Mouse (Mus musculus) layer of hippocampus, adult 11-12 months (tissue): ENCODE measurements at regions not wholly inside any gene's neighbourhood (a gene's known extent, or its start where the extent isn't known, plus 50 kb on each side); places are given as distances from the start of the nearest gene placed in this dataset.

Experiments used
- DNase-seq: peaks from one replicate; pipeline ENCODE4 v3.0.0; 2022; ENCODE audit warnings: low spot score

DNA sequence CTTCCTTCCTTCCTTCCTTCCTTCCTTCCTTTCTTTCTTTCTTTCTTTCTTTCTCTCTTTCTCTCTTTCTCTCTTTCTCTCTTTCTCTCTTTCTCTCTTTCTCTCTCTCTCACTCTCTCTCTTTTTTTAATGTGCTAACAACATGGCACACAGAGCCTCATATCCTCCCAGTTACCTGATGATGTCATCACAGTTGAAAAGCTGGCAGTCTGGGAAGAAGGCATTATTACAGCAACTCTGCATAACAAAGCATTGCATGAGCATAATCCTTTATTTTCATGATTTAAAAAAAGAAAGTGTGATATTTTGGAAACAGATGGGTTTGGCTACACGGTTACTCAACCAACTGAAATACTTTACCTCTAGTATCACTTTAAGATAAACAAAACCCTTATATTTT is 525.9 kb downstream of the Prkd1 start:
- no peak for DNase-seq

DNA sequence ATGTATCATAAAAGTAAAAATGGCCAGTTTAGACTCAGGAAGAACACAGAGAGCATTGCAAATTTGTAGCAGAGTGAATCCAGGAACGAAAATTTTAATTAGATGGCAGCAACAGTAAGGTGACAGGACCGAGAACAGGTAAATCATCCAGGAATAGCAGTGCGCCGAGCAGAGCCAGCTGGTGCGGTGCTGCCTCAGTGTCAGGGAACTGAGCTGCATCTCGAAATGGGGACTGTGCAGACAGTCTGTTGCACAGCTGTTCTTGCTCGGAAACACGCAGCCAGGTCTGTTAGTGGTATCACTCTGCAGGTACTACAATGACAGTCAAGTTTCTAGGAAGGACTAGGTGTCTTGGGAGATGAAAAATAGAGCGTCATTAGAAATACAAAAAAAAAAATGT is 490.8 kb downstream of the Prkd1 start:
- peak; percentile 36 for DNase-seq

DNA sequence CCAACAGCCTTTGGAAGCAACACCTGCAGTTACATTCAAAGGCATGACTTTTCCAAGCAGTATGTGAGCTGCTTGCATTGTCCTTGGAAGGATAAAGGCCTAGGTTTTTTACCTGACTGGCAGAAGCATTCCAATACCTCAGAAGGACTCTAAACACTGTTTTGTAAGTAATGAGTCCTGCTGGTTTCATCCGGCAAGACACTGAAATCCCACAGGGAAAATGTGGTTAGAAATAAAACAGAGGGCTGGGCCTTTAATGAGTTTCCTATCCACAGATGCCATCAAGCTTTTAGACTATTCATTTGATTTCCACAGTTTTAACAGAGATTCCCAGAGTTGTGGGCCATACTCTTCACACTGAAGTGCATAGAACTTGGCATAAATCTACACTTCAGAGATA is 461.6 kb downstream of the Prkd1 start:
- DNase-seq: no peak

DNA sequence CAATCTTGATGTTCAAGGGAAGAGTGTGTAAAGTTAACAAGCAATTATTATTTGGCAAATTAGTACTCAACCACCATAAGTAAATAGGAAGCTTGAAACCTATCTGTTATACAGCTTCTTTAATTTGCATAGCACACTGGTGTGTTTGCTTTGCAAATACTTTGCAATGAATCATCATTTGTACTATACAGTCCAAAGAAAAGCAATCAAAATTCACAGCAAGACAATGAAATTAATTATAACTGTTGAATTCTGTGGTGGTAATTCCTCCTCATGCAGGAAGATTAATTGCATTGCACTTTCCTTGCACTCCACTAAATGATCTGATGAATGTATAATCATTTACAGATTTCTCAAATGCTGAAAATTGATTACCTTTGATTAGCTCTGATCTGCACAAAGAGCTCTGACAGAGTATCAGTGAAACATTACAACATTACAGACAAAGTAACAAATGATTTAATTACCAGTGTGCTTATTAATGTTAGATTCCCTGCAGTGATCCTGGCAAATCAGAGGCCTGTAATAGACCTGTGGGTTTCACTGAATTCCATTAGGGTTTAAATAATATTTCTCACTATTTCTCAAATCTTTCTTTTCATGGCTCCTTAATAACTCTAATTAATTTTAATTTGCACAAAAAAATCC is 457.9 kb downstream of the Prkd1 start:
- DNase-seq: no peak

DNA sequence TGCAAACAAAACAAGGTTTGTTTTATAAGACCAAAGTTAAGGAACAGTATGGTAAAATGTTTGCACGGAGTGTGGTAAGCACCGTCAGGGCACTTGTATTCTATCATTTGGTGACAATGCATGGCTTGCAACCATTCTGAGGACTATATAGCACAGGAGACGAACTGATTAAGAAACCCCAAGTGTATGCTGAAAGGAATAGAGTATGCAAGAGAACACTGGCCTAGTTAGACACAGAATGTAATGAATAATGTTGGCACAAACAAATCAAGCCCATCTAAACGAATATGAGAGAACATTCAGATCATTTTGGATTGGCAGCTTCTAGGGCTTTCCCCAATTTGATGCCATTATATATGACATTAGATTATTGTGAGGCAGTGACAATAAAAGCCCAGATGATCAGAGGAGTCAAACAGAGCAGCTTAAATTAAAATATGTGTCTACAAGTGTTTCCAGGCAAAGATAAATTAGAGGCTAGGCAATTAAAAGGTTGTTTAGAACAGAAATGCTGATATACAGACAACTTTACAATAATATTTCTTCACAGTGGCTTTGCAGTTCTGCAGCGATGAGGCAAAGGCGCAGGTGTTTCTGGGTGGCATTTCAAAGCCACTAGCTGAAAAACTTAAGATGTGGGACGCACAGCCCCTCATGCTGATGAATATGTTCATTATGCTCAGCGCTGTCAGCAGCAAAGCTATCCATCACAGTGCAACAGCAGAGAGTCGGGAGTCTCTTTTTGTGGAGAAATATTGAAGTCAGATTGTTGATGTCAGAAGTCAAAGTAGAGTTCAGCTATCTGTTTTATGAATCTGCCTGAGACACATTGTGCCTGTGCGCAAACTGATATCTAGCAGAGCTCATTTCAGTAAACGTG is 456.9 kb downstream of the Prkd1 start:
- DNase-seq: no peak

DNA sequence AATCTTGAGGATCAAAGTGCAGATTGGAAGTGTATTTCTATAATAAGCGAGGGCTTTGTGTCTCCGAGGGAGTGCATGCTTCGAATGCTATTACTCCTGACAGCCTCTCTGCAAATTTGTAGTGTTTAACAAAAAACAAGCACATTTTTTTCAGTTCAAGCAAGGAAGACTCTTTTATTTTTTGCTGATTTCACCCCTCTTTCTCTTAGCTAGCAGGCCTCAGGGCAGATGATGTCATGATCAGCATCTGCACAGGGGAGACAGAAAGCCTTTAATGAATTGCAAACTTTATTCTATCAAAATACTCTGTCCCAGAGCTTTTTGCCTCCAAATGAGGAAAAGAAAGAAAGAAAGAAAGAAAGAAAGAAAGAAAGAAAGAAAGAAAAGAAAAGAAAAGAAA is 455.4 kb downstream of the Prkd1 start:
- no peak for DNase-seq

DNA sequence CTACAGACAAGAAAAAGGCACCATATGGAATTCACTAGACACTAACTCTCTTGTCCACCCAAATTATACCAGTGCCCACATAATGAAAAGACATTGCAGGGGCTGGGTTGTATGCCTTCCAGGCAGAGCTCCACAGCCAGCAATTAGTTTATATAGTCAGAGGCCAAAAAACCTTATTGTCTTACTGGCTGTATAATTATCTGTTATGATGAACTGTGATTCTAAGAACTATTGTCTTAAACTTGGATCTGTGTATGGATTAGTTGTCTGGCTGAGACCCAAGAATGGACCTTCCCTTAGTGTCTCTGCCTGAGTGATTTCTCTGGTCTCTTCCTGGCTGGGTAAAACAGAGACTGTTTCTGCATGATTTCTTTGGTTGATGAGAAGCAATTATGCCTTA is 454.2 kb downstream of the Prkd1 start:
- DNase-seq: no peak

DNA sequence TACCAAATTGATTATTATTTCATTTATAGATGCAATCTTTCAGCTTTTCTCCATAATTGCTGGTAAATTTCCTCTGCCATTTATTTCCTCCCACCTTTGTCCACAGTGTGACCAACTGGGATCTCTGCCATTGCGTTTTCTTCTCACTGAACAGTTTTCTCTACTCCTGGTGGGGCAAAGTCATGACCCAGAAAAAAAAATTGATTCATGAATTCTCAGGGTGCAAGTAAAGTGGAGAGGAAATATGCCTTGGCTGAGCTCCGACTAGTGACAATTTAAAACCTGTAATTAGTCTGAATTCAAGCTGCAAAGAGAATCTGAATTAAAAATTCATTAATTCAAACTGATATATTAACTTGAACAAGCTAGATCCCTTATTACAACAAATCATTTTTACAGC is 452.6 kb downstream of the Prkd1 start:
- no peak for DNase-seq

DNA sequence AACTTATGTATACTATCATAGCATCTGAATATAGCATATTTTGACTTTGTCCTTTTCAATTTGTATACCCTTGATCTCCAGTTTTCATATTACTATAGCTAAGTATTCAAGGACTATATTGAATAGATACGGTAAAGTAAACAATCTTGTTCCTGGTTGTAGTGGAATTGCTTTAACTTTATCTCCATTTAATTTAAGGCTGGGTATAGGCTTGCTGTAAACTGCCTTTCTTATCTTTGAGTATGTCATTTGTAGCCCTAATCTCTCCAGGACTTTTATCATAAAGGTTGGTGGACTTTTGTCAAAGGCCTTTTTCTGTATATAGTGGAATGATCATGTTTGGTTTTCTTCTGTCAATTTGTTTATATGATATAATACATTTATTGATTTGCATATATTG is 407.8 kb downstream of the Prkd1 start:
- DNase-seq: no peak

DNA sequence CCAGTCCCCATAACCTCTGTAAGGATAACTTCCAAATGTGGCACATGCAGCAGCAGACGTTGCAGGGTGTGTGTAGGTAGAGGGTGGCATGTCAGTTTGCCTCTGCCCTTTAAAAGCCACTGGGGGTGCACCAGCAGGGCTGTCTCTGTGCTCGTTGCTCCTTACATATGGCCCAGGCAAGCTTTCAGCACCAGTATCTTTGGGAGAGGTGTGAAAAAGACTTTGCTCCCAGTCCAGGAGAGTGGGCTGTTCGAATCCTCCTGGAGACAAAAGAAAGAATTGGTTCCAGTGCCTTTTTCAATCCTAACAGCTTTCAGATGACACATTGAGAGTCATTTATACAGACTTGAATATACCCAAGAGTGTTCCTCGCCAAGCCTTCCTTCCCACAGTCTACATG is 390.0 kb downstream of the Prkd1 start:
- DNase-seq: no peak

DNA sequence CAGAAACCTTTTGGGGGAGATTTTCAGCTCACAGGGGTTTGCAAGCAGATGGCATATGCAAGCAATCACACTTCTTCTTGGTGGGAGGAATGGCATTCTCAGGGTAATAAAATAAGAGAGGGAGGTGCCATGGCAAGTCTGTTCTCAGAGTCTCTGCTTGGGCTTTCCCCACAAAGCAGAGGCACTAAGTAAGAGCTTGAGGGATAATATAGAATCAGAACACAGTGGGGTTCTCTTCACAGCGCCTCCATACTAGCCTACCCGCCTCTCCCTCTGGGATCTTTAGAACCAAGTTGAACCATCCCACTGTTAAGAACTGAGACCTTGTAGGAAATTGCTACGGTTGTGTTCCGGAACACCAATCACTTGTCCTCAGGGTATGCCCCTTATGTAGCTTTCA is 387.8 kb downstream of the Prkd1 start:
- no peak for DNase-seq

DNA sequence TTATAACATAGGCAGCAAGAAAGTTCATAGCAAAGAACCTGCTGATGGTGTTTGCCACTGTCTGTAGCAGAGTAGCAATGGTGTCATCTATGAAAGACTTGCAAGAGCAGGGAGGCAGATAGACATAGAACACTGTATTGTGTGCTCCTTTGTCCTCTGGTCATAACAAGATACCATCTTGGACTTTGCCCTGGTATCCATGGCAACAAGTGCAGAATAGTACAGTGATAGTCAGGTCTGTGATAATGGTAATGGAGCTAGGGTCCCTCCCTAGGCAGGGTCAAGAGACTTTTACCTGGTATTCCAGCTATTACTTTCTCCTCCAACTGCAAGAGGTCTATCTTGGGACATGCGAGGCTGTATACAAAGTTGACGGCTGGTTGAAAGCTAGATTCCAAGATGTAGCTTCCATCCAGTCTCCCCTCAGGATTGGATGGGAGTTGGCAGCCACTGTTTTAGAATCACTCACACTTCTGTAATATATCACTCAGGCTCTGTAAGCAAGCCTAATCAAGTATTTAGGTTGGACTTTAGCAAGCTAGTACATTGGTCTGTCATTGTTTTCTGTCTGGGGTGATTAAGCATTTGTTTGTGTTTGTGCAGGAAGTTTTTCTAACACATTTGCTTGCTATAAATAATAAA is 375.5 kb downstream of the Prkd1 start:
- no peak for DNase-seq

DNA sequence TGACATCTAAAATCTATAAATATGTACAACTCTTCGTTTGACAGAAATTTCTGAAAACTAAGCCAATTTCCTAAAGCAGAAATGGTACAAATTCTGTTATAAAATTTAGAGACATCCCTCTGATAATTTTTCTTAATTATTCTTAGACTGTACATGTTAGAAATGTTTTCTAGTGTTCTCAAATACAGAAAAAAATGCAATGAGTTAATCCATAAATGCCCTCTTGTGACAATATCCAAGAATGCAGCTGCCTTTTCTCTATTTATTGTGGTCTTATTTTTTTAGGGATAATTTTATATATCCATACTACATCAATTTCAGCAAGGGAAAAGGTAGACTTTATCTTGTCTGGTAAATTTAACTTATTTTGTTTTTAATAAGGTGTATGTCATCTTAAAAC is 367.3 kb downstream of the Prkd1 start:
- DNase-seq: peak; percentile 35
